Mouse (Mus musculus) bone marrow, adult 2 months (tissue): ENCODE measurements at regions not wholly inside any gene's neighbourhood (a gene's known extent, or its start where the extent isn't known, plus 50 kb on each side); places are given as distances from the start of the nearest gene placed in this dataset.

Experiments used
- CTCF ChIP-seq: fragments of 200-500 bp; IDR thresholded peaks from 2 replicates; pipeline ENCODE4 v1.5.1; 2011; ENCODE audit warnings: low read length, control low read depth; ENCODE audit not compliant: control insufficient read depth, insufficient read depth
- POLR2A ChIP-seq: fragments of 200-500 bp; IDR thresholded peaks from 2 replicates; pipeline ENCODE4 v1.6.1; 2011; ENCODE audit warnings: low read depth, mild to moderate bottlenecking, control low read depth, low read length, borderline replicate concordance; ENCODE audit not compliant: control insufficient read depth

- no peak for TF ChIP-seq CTCF
- no peak for TF ChIP-seq POLR2A
Measured at GRCm38 (mm10) chr2:137357181-137357738, 240.8 kb upstream of the Jag1 start.
